Mouse (Mus musculus) liver, postnatal 0 days (tissue): ENCODE measurements around the gene Plcb4.

ENCODE experiments used
- CTCF ChIP-seq: sonication (generic); IDR thresholded peaks from 2 replicates; pipeline ENCODE4 v1.5.1; 2016; ENCODE audit warnings: antibody characterized with exemption, low read depth
- EP300 ChIP-seq: IDR thresholded peaks from 2 replicates; pipeline ENCODE4 v1.6.1; 2016; ENCODE audit warnings: antibody characterized with exemption, low read depth, mild to moderate bottlenecking

DNA sequence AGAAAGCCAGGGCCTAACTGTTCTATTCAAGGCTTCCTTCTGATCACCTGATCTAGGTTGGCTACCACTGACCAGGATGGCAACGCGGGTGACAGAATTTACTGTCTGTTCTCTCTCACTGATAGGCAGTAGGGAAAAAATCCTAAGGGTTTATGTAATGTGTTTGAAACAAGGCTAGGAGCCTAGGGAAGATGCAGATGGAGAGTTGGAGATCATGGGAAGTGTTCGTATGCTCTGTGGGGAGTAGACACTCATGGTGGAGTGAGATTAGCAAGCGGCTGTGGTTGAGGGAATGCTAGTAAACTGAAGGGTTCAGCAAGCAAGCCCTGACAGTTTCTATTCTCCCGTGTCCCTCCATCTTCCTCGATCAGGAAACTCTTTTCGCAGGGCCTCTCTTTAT lies 220.5 kb downstream of the Plcb4 start:
- TF ChIP-seq EP300 (no peak), CTCF (no peak)
